Mouse (Mus musculus): ENCODE measurements at regions not wholly inside any gene's neighbourhood (a gene's known extent, or its start where the extent isn't known, plus 50 kb on each side); places are given as distances from the start of the nearest gene placed in this dataset.

GRCm38 (mm10) chr11:48221156-48221555 lies 232.4 kb upstream of the Sgcd start:
- Histone ChIP-seq H3K27ac (ENCODE audit: control insufficient read depth, low read depth, low read length) (no peak overlapping the region), H3K4me3 (ENCODE audit: control insufficient read depth in 1 of 2, insufficient read depth in 1 of 2, low read depth in 2 of 2, low read length in 2 of 2) (no peak overlapping the region), H3K9ac (ENCODE audit: control insufficient read depth, low read depth, low read length, poor library complexity, severe bottlenecking) (no peak overlapping the region), H3K36me3 (ENCODE audit: control insufficient read depth in 1 of 2, insufficient read depth in 2 of 2, low read length in 2 of 2) (no peaks in the 10 kb centered on the region), H3K27me3 (ENCODE audit: control insufficient read depth in 1 of 2, insufficient read depth in 2 of 2, low read length in 2 of 2) (no peaks in the 10 kb centered on the region), H3K4me1 (ENCODE audit: control insufficient read depth in 1 of 2, insufficient read depth in 2 of 2, low read length in 2 of 2) (no peaks in the 10 kb centered on the region), H3K79me2 (ENCODE audit: control insufficient read depth, insufficient read depth, low read length, poor library complexity) (no peaks in the 10 kb centered on the region), H3K9me3 (replicated peaks; ENCODE audit: insufficient read depth, low read length) (no peaks in the 10 kb centered on the region)
- no peak for TF ChIP-seq CHD1 (IDR thresholded peaks at IDR 0.05; ENCODE audit: low read depth, low read length)
- no peak for TF ChIP-seq POLR2AphosphoS5 (IDR thresholded peaks at IDR 0.05; ENCODE audit: borderline replicate concordance, low read depth, low read length)
- no peak for TF ChIP-seq MYB (IDR thresholded peaks at IDR 0.05; ENCODE audit: low read depth, low read length)
- no peak for TF ChIP-seq USF1 (IDR thresholded peaks at IDR 0.05; ENCODE audit: low read depth, low read length)
- no peak for TF ChIP-seq GATA1 (IDR thresholded peaks at IDR 0.05; ENCODE audit: low read depth, low read length)
- TF ChIP-seq ELF1 (IDR thresholded peaks at IDR 0.05; ENCODE audit: low read depth, low read length) = no peak
- no peak for TF ChIP-seq ZNF384 (IDR thresholded peaks at IDR 0.05; ENCODE audit: low read depth, low read length)
- TF ChIP-seq POLR2A (IDR thresholded peaks at IDR 0.05; ENCODE audit: control insufficient read depth in 1 of 2, insufficient read depth in 1 of 2, low read depth in 1 of 2, low read length in 2 of 2, poor library complexity in 1 of 2) = no peak
- no peak for TF ChIP-seq TCF12 (IDR thresholded peaks at IDR 0.05; ENCODE audit: low read depth, low read length)
- TF ChIP-seq MEF2A (IDR thresholded peaks at IDR 0.05; ENCODE audit: extremely low read depth, insufficient replicate concordance, low read depth, low read length, poor library complexity, severe bottlenecking) = no peak
- TF ChIP-seq HCFC1 (IDR thresholded peaks at IDR 0.05; ENCODE audit: low read depth, low read length) = no peak
- no peak for TF ChIP-seq NRF1 (IDR thresholded peaks at IDR 0.05; ENCODE audit: insufficient read depth, low read depth, low read length, poor library complexity, severe bottlenecking)
- TF ChIP-seq NELFE (IDR thresholded peaks at IDR 0.05; ENCODE audit: low read depth, low read length) = no peak
- TF ChIP-seq SMC3 (IDR thresholded peaks at IDR 0.05; ENCODE audit: low read depth, low read length) = no peak
- no peak for TF ChIP-seq ETS1 (IDR thresholded peaks at IDR 0.05; ENCODE audit: low read depth, low read length)
- no peak for TF ChIP-seq EP300 (IDR thresholded peaks at IDR 0.05; ENCODE audit: low read depth in 1 of 2, low read length in 2 of 2)
- TF ChIP-seq MAZ (IDR thresholded peaks at IDR 0.05; ENCODE audit: low read depth, low read length) = no peak
- TF ChIP-seq E2F4 (IDR thresholded peaks at IDR 0.05; ENCODE audit: borderline replicate concordance, low read depth, low read length) = no peak
- TF ChIP-seq RAD21 (IDR thresholded peaks at IDR 0.05; ENCODE audit: low read depth, low read length) = no peak
- no peak for DNase-seq (ENCODE audit: low read depth, low spot score)

GRCm38 (mm10) chr11:48219157-48219556 lies 230.4 kb upstream of the Sgcd start:
- Histone ChIP-seq H3K79me2 (ENCODE audit: control insufficient read depth, insufficient read depth, low read length, poor library complexity) (no peaks in the 10 kb centered on the region), H3K27me3 (ENCODE audit: control insufficient read depth in 1 of 2, insufficient read depth in 2 of 2, low read length in 2 of 2) (no peaks in the 10 kb centered on the region), H3K4me3 (ENCODE audit: control insufficient read depth in 1 of 2, insufficient read depth in 1 of 2, low read depth in 2 of 2, low read length in 2 of 2) (no peak overlapping the region), H3K36me3 (ENCODE audit: control insufficient read depth in 1 of 2, insufficient read depth in 2 of 2, low read length in 2 of 2) (no peaks in the 10 kb centered on the region), H3K9me3 (replicated peaks; ENCODE audit: insufficient read depth, low read length) (no peaks in the 10 kb centered on the region), H3K9ac (ENCODE audit: control insufficient read depth, low read depth, low read length, poor library complexity, severe bottlenecking) (no peak overlapping the region), H3K27ac (ENCODE audit: control insufficient read depth, low read depth, low read length) (no peak overlapping the region), H3K4me1 (ENCODE audit: control insufficient read depth in 1 of 2, insufficient read depth in 2 of 2, low read length in 2 of 2) (no peaks in the 10 kb centered on the region)
- DNase-seq (ENCODE audit: low read depth, low spot score) = no peak
- no peak for TF ChIP-seq JUND (IDR thresholded peaks at IDR 0.05; ENCODE audit: low read depth, low read length)
